Mouse (Mus musculus) liver, adult 2 months (tissue): Measurements from ENCODE around the gene Gramd4. TPM values are rescaled to one million over a fixed set of nuclear protein-coding genes. Genes with fewer than 3 reads are reported as not detected.

Source experiments
- DNase-seq: peaks from one replicate; pipeline ENCODE4 v3.0.0-alpha.2; 2011; ENCODE audit warnings: low read depth, low spot score; ENCODE audit errors: extremely low read depth
- H3K27ac ChIP-seq: fragments of 200-500 bp; replicated peaks from 2 replicates; pipeline ENCODE4 v1.5.1; 2012; ENCODE audit warnings: low read depth, mild to moderate bottlenecking, control low read depth, inconsistent platforms, low read length; ENCODE audit not compliant: insufficient read depth
- H3K27me3 ChIP-seq: fragments of 200-500 bp; 2 replicates; pipeline ENCODE4 v1.6.1; 2012; ENCODE audit warnings: mild to moderate bottlenecking, moderate library complexity, low read length, inconsistent platforms; ENCODE audit not compliant: control insufficient read depth, insufficient read depth
- H3K36me3 ChIP-seq: fragments of 200-500 bp; 2 replicates; pipeline ENCODE4 v1.6.1; 2012; ENCODE audit warnings: low read length, inconsistent platforms; ENCODE audit not compliant: control insufficient read depth, insufficient read depth
- H3K4me1 ChIP-seq: fragments of 200-500 bp; 2 replicates; pipeline ENCODE4 v1.6.1; 2011; ENCODE audit warnings: low read length; ENCODE audit not compliant: control insufficient read depth, insufficient read depth
- H3K4me3 ChIP-seq: fragments of 200-500 bp; 2 replicates; pipeline ENCODE4 v1.5.1; 2011; ENCODE audit warnings: low read depth, mild to moderate bottlenecking, control low read depth, low read length, moderate library complexity; ENCODE audit not compliant: insufficient read depth
- H3K79me2 ChIP-seq: fragments of 200-500 bp; 2 replicates; pipeline ENCODE4 v1.6.1; 2012; ENCODE audit warnings: inconsistent platforms, mild to moderate bottlenecking, low read length, moderate library complexity; ENCODE audit not compliant: control insufficient read depth, insufficient read depth
- H3K9ac ChIP-seq: fragments of 200-500 bp; 2 replicates; pipeline ENCODE4 v1.6.1; 2012; ENCODE audit warnings: low read depth, mild to moderate bottlenecking, control low read depth, inconsistent platforms, low read length
- CTCF ChIP-seq: fragments of 200-500 bp; IDR thresholded peaks from 2 replicates; pipeline ENCODE4 v1.5.1; 2011; ENCODE audit warnings: low read depth, low read length, control low read depth
- POLR2A ChIP-seq: fragments of 200-500 bp; IDR thresholded peaks from 2 replicates; pipeline ENCODE4 v1.6.1; 2011; ENCODE audit warnings: low read length, control low read depth; ENCODE audit not compliant: insufficient read depth; ENCODE audit errors: extremely low read depth
- WGBS: fragments of 180-500 bp; shearing (Covaris S2); methylation state at CpG from one replicate; pipeline ENCODE4 v1.1.7; 2018; 5-methylcytosine and 5-hydroxymethylcytosine counted together
- polyA plus RNA-seq: library from polyadenylated mRNA; depleted of rRNA; stranded (reverse); fragments of >200 nt; gene quantifications from 2 replicates; pipeline ENCODE4 v1.2.3, GENCODE M21; 2012
- total RNA-seq: library from RNA; depleted of rRNA; stranded (reverse); fragments of >200 nt; gene quantifications from 2 replicates; pipeline ENCODE4 v1.2.3, GENCODE M21; 2014

Gramd4 gene
- total and polyA plus RNA-seq, 2 experiments = 2.4 to 6.0 TPM

GRCm38 (mm10) chr15:86080408-86080807 is 22.9 kb downstream of the Gramd4 start:
- H3K27ac ChIP-seq = no peak overlapping the region
- no peak overlapping the region for H3K9ac ChIP-seq
- DNase-seq = no peak
- TF ChIP-seq CTCF = no peak
- no peak for TF ChIP-seq POLR2A
- no peaks in the 10 kb centered on the region for H3K27me3 ChIP-seq
- H3K4me1 ChIP-seq = peaks cover 3% of the 10 kb centered on the region; the same call in 1 of the 2 replicates
- WGBS = 100% methylated on average over 1 of the region's 1 CpGs
- no peak overlapping the region for H3K4me3 ChIP-seq
- H3K36me3 ChIP-seq = no peaks in the 10 kb centered on the region
- H3K79me2 ChIP-seq = peaks cover 8% of the 10 kb centered on the region; the same call in 1 of the 2 replicates

GRCm38 (mm10) chr15:86081654-86082053 is 24.2 kb downstream of the Gramd4 start:
- H3K4me1 ChIP-seq = 0 out of 2 replicates have a peak, but pooled peaks cover 5% of the 10 kb centered on the region
- 87% methylated on average over 12 of the region's 12 CpGs for WGBS
- no peak overlapping the region for H3K27ac ChIP-seq
- no peaks in the 10 kb centered on the region for H3K36me3 ChIP-seq
- DNase-seq = no peak
- no peaks in the 10 kb centered on the region for H3K27me3 ChIP-seq
- TF ChIP-seq CTCF (no peak), POLR2A (no peak)
- peaks cover 12% of the 10 kb centered on the region; the same call in 1 of the 2 replicates for H3K79me2 ChIP-seq
- H3K4me3 ChIP-seq = no peak overlapping the region
- no peak overlapping the region for H3K9ac ChIP-seq

- H3K27ac ChIP-seq = no peak overlapping the region
- no peak for DNase-seq
- H3K36me3 ChIP-seq = no peaks in the 10 kb centered on the region
- TF ChIP-seq POLR2A = no peak
- TF ChIP-seq CTCF = no peak
- no peak overlapping the region for H3K9ac ChIP-seq
- 0 out of 2 replicates have a peak, but pooled peaks cover 5% of the 10 kb centered on the region for H3K4me1 ChIP-seq
- H3K79me2 ChIP-seq = peaks cover 14% of the 10 kb centered on the region; the same call in 1 of the 2 replicates
- WGBS = 94% methylated on average over 11 of the region's 11 CpGs
- H3K4me3 ChIP-seq = no peak overlapping the region
- no peaks in the 10 kb centered on the region for H3K27me3 ChIP-seq
Measured at GRCm38 (mm10) chr15:86082551-86082961, 25.1 kb downstream of the Gramd4 start.

- WGBS = 40% methylated on average over 6 of the region's 6 CpGs
Measured at GRCm38 (mm10) chr15:86083261-86083741, 25.8 kb downstream of the Gramd4 start.

GRCm38 (mm10) chr15:86085301-86086225 is 28.1 kb downstream of the Gramd4 start:
- no peak overlapping the region for H3K27ac ChIP-seq
- H3K4me1 ChIP-seq = peaks cover 16% of the 10 kb centered on the region
- no peaks in the 10 kb centered on the region for H3K36me3 ChIP-seq
- H3K79me2 ChIP-seq = peaks cover 10% of the 10 kb centered on the region; the same call in 1 of the 2 replicates
- 37% methylated on average over 17 of the region's 17 CpGs for WGBS
- no peak overlapping the region for H3K4me3 ChIP-seq
- H3K27me3 ChIP-seq = no peaks in the 10 kb centered on the region
- DNase-seq = no peak
- H3K9ac ChIP-seq = no peak overlapping the region
- TF ChIP-seq CTCF (peak; percentile 69), POLR2A (no peak)

More at GRCm38 (mm10) chr15:86083261-86083741, 25.8 kb downstream of the Gramd4 start:
- H3K36me3 ChIP-seq = no peaks in the 10 kb centered on the region
- H3K4me3 ChIP-seq = no peak overlapping the region
- H3K27ac ChIP-seq = no peak overlapping the region
- TF ChIP-seq CTCF (no peak), POLR2A (no peak)
- no peaks in the 10 kb centered on the region for H3K27me3 ChIP-seq
- no peak overlapping the region for H3K9ac ChIP-seq
- H3K79me2 ChIP-seq = peaks cover 12% of the 10 kb centered on the region; the same call in 1 of the 2 replicates
- DNase-seq = no peak
- H3K4me1 ChIP-seq = 0 out of 2 replicates have a peak, but pooled peaks cover 5% of the 10 kb centered on the region

GRCm38 (mm10) chr15:86086291-86086706 is 28.8 kb downstream of the Gramd4 start:
- 79% methylated on average over 8 of the region's 8 CpGs for WGBS
- no peak overlapping the region for H3K9ac ChIP-seq
- peaks cover 23% of the 10 kb centered on the region for H3K4me1 ChIP-seq
- TF ChIP-seq CTCF = no peak
- no peak for TF ChIP-seq POLR2A
- no peaks in the 10 kb centered on the region for H3K36me3 ChIP-seq
- H3K4me3 ChIP-seq = no peak overlapping the region
- H3K79me2 ChIP-seq = peaks cover 10% of the 10 kb centered on the region; the same call in 1 of the 2 replicates
- H3K27ac ChIP-seq = no peak overlapping the region
- no peaks in the 10 kb centered on the region for H3K27me3 ChIP-seq
- no peak for DNase-seq
